In the genomic region with DNA sequence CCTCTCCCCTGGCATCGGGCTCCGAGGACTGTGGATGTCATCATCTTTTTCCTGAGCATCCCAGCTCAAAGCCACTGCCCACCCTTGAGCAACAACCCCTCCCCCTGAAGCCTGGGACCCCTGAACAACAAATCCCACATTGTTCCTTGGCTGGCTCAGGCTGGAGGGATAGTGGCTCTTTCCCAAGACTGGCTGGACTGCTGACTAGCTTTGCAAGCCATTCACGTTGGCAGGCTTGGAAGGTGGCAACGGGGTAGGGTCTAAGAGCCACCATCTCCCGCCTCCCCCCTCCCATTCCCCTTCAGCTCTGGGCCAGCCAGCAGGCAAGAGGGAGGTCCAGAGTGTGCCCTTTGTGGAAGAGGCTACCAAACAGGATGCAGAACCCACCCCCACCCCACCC, we compare ENCODE assay signal across 10 mouse cellular contexts. TPM values are rescaled to one million over a fixed set of nuclear protein-coding genes. Genes with fewer than 3 reads are reported as not detected.
DNase-seq lines count a peak whose midpoint lies in the region; ATAC-seq lines count a peak whose summit lies in the region.
"Had no signal": no experiment of that assay in that cellular context is flagged by ENCODE, and none has a peak within 500 bp of the region (broad histone marks: within the 10 kb centered on the region; RNA-seq: fewer than 3 reads in every experiment).

No protein-coding gene starts in this region.

- no peaks in the 10 kb centered on the region for H3K9me3 ChIP-seq in embryonic facial prominence, embryonic 14.5 days (ENCODE audit: control insufficient read depth, low read length)
- no peaks in the 10 kb centered on the region for H3K9me3 ChIP-seq in intestine, embryonic 16.5 days (ENCODE audit: control insufficient read depth, low read length)
- H3K9me3 ChIP-seq in midbrain, embryonic 14.5 days (ENCODE audit: control insufficient read depth, low read length): no peaks in the 10 kb centered on the region
- H3K9me3 ChIP-seq: liver, embryonic 15.5 days had no signal

- peaks cover 16% of the 10 kb centered on the region for H3K4me1 ChIP-seq in embryonic facial prominence, embryonic 14.5 days (ENCODE audit: control insufficient read depth, insufficient read depth, low read length)
- H3K4me1 ChIP-seq in intestine, embryonic 16.5 days (ENCODE audit: control insufficient read depth, insufficient read depth, low read length): peaks cover 13% of the 10 kb centered on the region
- H3K4me1 ChIP-seq in midbrain, embryonic 14.5 days (ENCODE audit: control insufficient read depth, insufficient read depth, low read length): peaks cover 11% of the 10 kb centered on the region

- H3K4me3 ChIP-seq in embryonic facial prominence, embryonic 14.5 days (ENCODE audit: low read depth, low read length): no peak overlapping the region
- no peak overlapping the region for H3K4me3 ChIP-seq in intestine, embryonic 16.5 days (ENCODE audit: low read length)
- no peak overlapping the region for H3K4me3 ChIP-seq in midbrain, embryonic 14.5 days (replicated peaks; ENCODE audit: low read depth, low read length)
- H3K4me3 ChIP-seq: liver, embryonic 15.5 days had no signal

- H3K36me3 ChIP-seq in embryonic facial prominence, embryonic 14.5 days (ENCODE audit: control insufficient read depth, insufficient read depth, low read length): peaks cover 22% of the 10 kb centered on the region
- H3K36me3 ChIP-seq in intestine, embryonic 16.5 days (ENCODE audit: control insufficient read depth, insufficient read depth, low read length): peaks cover 6% of the 10 kb centered on the region
- H3K36me3 ChIP-seq in midbrain, embryonic 14.5 days (ENCODE audit: control insufficient read depth, insufficient read depth, low read length): peaks cover 25% of the 10 kb centered on the region

- H3K27me3 ChIP-seq in embryonic facial prominence, embryonic 14.5 days (replicated peaks; ENCODE audit: control insufficient read depth, insufficient read depth, low read length): no peaks in the 10 kb centered on the region
- H3K27me3 ChIP-seq in intestine, embryonic 16.5 days (replicated peaks; ENCODE audit: control insufficient read depth, insufficient read depth, low read length): no peaks in the 10 kb centered on the region
- H3K27me3 ChIP-seq in midbrain, embryonic 14.5 days (ENCODE audit: control insufficient read depth, insufficient read depth, low read length): no peaks in the 10 kb centered on the region

- no peak overlapping the region for H3K9ac ChIP-seq in embryonic facial prominence, embryonic 14.5 days (ENCODE audit: low read depth, low read length)
- H3K9ac ChIP-seq in intestine, embryonic 16.5 days (ENCODE audit: low read depth, low read length): no peak overlapping the region
- H3K9ac ChIP-seq in midbrain, embryonic 14.5 days (replicated peaks; ENCODE audit: low read length): no peak overlapping the region
- H3K9ac ChIP-seq: liver, embryonic 15.5 days had no signal

- DNase-seq in frontal cortex, postnatal 10 days (ENCODE audit: low spot score in 2 of 2): peak; percentile 69 to 77
- DNase-seq in frontal cortex, postnatal 25 days (ENCODE audit: low spot score in 2 of 2): no peak
- DNase-seq in embryonic facial prominence, embryonic 14.5 days (ENCODE audit: low spot score): peak; percentile 40
- DNase-seq in midbrain, embryonic 14.5 days: peak; percentile 71
- no peak for DNase-seq in ovary, adult 18-20 months (ENCODE audit: low spot score)
- no peak for DNase-seq in spleen, postnatal 14 days (ENCODE audit: low spot score in 2 of 2)
- no peak for DNase-seq in urinary bladder, postnatal 4 days (ENCODE audit: low spot score in 2 of 2)

- H3K4me2 ChIP-seq in embryonic facial prominence, embryonic 14.5 days (ENCODE audit: low read depth, low read length): no peak overlapping the region
- H3K4me2 ChIP-seq in intestine, embryonic 16.5 days (ENCODE audit: low read depth, low read length): no peak overlapping the region
- no peak overlapping the region for H3K4me2 ChIP-seq in midbrain, embryonic 14.5 days (ENCODE audit: low read length)
- H3K4me2 ChIP-seq: liver, embryonic 15.5 days had no signal

- H3K27ac ChIP-seq in embryonic facial prominence, embryonic 14.5 days (replicated peaks; ENCODE audit: low read depth, low read length): no peak overlapping the region; the same call in 1 of the 2 replicates
- no peak overlapping the region for H3K27ac ChIP-seq in intestine, embryonic 16.5 days (ENCODE audit: low read length)
- peak overlapping the region; percentile 75 for H3K27ac ChIP-seq in midbrain, embryonic 14.5 days (replicated peaks; ENCODE audit: low read depth, low read length)
- H3K27ac ChIP-seq: liver, embryonic 15.5 days had no signal

- peak; percentile 10; the same call in 1 of the 2 replicates for ATAC-seq in embryonic facial prominence, embryonic 14.5 days (ENCODE audit: low read depth)
- ATAC-seq in intestine, embryonic 16.5 days: 0 out of 2 replicates have a peak, but pooled peaks have one; percentile 21
- ATAC-seq in midbrain, embryonic 14.5 days (ENCODE audit: low FRiP score, low TSS enrichment): peak; percentile 56

- 30% methylated on average over 4 of the region's 5 CpGs for WGBS in embryonic facial prominence, embryonic 14.5 days
- 67% methylated on average over 5 of the region's 5 CpGs for WGBS in intestine, embryonic 16.5 days
- WGBS in midbrain, embryonic 14.5 days: 37% methylated on average over 5 of the region's 5 CpGs

RNA-seq across cellular contexts. Expression of gene Gpr37l1, which starts 8.8 kb away (rescaled TPM):
- 0.34 and 0.47 TPM in 2 replicates for polyA plus RNA-seq in embryonic facial prominence, embryonic 14.5 days (2014; fragmentation: Nextera tagmentation; extraction: Ambion mirVana)
- polyA plus RNA-seq in intestine, embryonic 16.5 days (2015; fragmentation: Nextera tagmentation; extraction: Ambion mirVana): 0.71 and 0.77 TPM in 2 replicates
- polyA plus RNA-seq in midbrain, embryonic 14.5 days (2014; fragmentation: Nextera tagmentation; extraction: Ambion mirVana): 0.30 and 0.34 TPM in 2 replicates
- polyA plus RNA-seq: kidney, embryonic 14.5 days; liver, embryonic 15.5 days had no signal

RNA-seq across cellular contexts. Expression of gene Arl8a, which starts 12.0 kb away (rescaled TPM):
- polyA plus RNA-seq in embryonic facial prominence, embryonic 14.5 days (2014; fragmentation: Nextera tagmentation; extraction: Ambion mirVana): 73.8 and 74.7 TPM in 2 replicates
- 21.4 and 56.5 TPM in 2 replicates for polyA plus RNA-seq in intestine, embryonic 16.5 days (2015; fragmentation: Nextera tagmentation; extraction: Ambion mirVana)
- 322 and 380 TPM in 2 replicates for polyA plus RNA-seq in midbrain, embryonic 14.5 days (2014; fragmentation: Nextera tagmentation; extraction: Ambion mirVana)

RNA-seq across cellular contexts. Expression of gene Ptpn7, which starts 26.1 kb away (rescaled TPM):
- 2.1 and 2.7 TPM in 2 replicates for polyA plus RNA-seq in embryonic facial prominence, embryonic 14.5 days (2014; fragmentation: Nextera tagmentation; extraction: Ambion mirVana)
- polyA plus RNA-seq in intestine, embryonic 16.5 days (2015; fragmentation: Nextera tagmentation; extraction: Ambion mirVana): 2.2 and 2.9 TPM in 2 replicates
- 0.27 and 0.62 TPM in 2 replicates for polyA plus RNA-seq in midbrain, embryonic 14.5 days (2014; fragmentation: Nextera tagmentation; extraction: Ambion mirVana)

RNA-seq across cellular contexts. Expression of gene Lgr6, which starts 53.6 kb away (rescaled TPM):
- 7.0 and 7.5 TPM in 2 replicates for polyA plus RNA-seq in embryonic facial prominence, embryonic 14.5 days (2014; fragmentation: Nextera tagmentation; extraction: Ambion mirVana)
- polyA plus RNA-seq in intestine, embryonic 16.5 days (2015; fragmentation: Nextera tagmentation; extraction: Ambion mirVana): 0.43 and 0.44 TPM in 2 replicates
- polyA plus RNA-seq in midbrain, embryonic 14.5 days (2014; fragmentation: Nextera tagmentation; extraction: Ambion mirVana): 0.87 and 0.98 TPM in 2 replicates

Comparison
In these comparisons a context has a peak if more than half of its experiments do, and no peak if none do; other contexts are left out.
1. DNase-seq: peak in frontal cortex, postnatal 10 days (2 of 2), embryonic facial prominence, embryonic 14.5 days (single experiment) and midbrain, embryonic 14.5 days (single experiment); none in frontal cortex, postnatal 25 days (0 of 2), ovary, adult 18-20 months (single experiment), spleen, postnatal 14 days (0 of 2) and urinary bladder, postnatal 4 days (0 of 2).
2. Peak in every context shown above with its lines, with median percentiles within 50 percentile points of each other: ATAC-seq.